ENCODE assay signal across 8 mouse cellular contexts in genomic region chrX:136742661-136743103, GRCm38 (mm10). TPM values are rescaled to one million over a fixed set of nuclear protein-coding genes. Genes with fewer than 3 reads are reported as not detected.
A peak's percentile ranks its signal among the peaks of the same experiment; 100 is the strongest.
DNase-seq lines count a peak whose midpoint lies in the region; ATAC-seq lines count a peak whose summit lies in the region.

No protein-coding gene starts in this region.

- peak; percentile 89 for DNase-seq in 3T3-L1 (ENCODE audit: low read depth, low spot score)
- peak; percentile 30 to 44 for DNase-seq in adrenal gland, adult 18-20 months (ENCODE audit: low spot score in 2 of 2)
- peak; percentile 77 for DNase-seq in embryonic facial prominence, embryonic 11.5 days (ENCODE audit: low spot score)
- peak; percentile 29 to 45 for DNase-seq in natural killer cell, adult 2 months (ENCODE audit: low spot score in 2 of 2)
- peak; percentile 47 for DNase-seq in testis, postnatal 10 days (ENCODE audit: low spot score)

- no peaks in the 10 kb centered on the region for H3K27me3 ChIP-seq in embryonic facial prominence, embryonic 11.5 days (ENCODE audit: control insufficient read depth, insufficient read depth, low read length)
- no peaks in the 10 kb centered on the region for H3K27me3 ChIP-seq in heart, embryonic 11.5 days (ENCODE audit: control insufficient read depth, insufficient read depth, low read length)
- H3K27me3 ChIP-seq in kidney, embryonic 16.5 days (ENCODE audit: insufficient read depth, low read length), result no peaks in the 10 kb centered on the region; the same call in 1 of the 2 replicates
- H3K27me3 ChIP-seq in liver, embryonic 12.5 days (replicated peaks), result no peaks in the 10 kb centered on the region

- peak overlapping the region; percentile 33 for H3K4me2 ChIP-seq in embryonic facial prominence, embryonic 11.5 days (ENCODE audit: low read depth, low read length)
- peak overlapping the region; percentile 61 for H3K4me2 ChIP-seq in heart, embryonic 11.5 days
- H3K4me2 ChIP-seq in kidney, embryonic 16.5 days (replicated peaks; ENCODE audit: low read depth, low read length), result peak overlapping the region; percentile 56
- H3K4me2 ChIP-seq in liver, embryonic 12.5 days, result peak overlapping the region; percentile 74

- 24% methylated on average over 5 of the region's 5 CpGs for WGBS in embryonic facial prominence, embryonic 11.5 days
- WGBS in heart, embryonic 11.5 days (ENCODE audit: insufficient replicate concordance), result 31% methylated on average over 5 of the region's 5 CpGs
- 29% methylated on average over 5 of the region's 5 CpGs for WGBS in kidney, embryonic 16.5 days
- 15% methylated on average over 5 of the region's 5 CpGs for WGBS in liver, embryonic 12.5 days (ENCODE audit: insufficient replicate concordance)

- no peaks in the 10 kb centered on the region for H3K9me3 ChIP-seq in embryonic facial prominence, embryonic 11.5 days (replicated peaks; ENCODE audit: control insufficient read depth, low read length)
- no peaks in the 10 kb centered on the region for H3K9me3 ChIP-seq in heart, embryonic 11.5 days (replicated peaks; ENCODE audit: control insufficient read depth, low read length)
- no peaks in the 10 kb centered on the region for H3K9me3 ChIP-seq in kidney, embryonic 16.5 days (ENCODE audit: low read length)
- no peaks in the 10 kb centered on the region for H3K9me3 ChIP-seq in liver, embryonic 12.5 days (replicated peaks)

- H3K36me3 ChIP-seq in embryonic facial prominence, embryonic 11.5 days (replicated peaks; ENCODE audit: control insufficient read depth, insufficient read depth, low read depth, low read length), result no peaks in the 10 kb centered on the region
- H3K36me3 ChIP-seq in heart, embryonic 11.5 days (ENCODE audit: control insufficient read depth, insufficient read depth, low read length), result no peaks in the 10 kb centered on the region
- peaks cover 5% of the 10 kb centered on the region; the same call in 1 of the 2 replicates for H3K36me3 ChIP-seq in kidney, embryonic 16.5 days (ENCODE audit: insufficient read depth, low read length)
- peaks cover 9% of the 10 kb centered on the region for H3K36me3 ChIP-seq in liver, embryonic 12.5 days

- peak overlapping the region; percentile 39 for H3K4me3 ChIP-seq in embryonic facial prominence, embryonic 11.5 days (ENCODE audit: low read depth, low read length)
- H3K4me3 ChIP-seq in heart, embryonic 11.5 days (ENCODE audit: low read depth, low read length), result peak overlapping the region; percentile 59
- H3K4me3 ChIP-seq in kidney, embryonic 16.5 days (ENCODE audit: low read length), result peak overlapping the region; percentile 54
- peak overlapping the region; percentile 65 for H3K4me3 ChIP-seq in liver, embryonic 12.5 days

- H3K9ac ChIP-seq in embryonic facial prominence, embryonic 11.5 days (replicated peaks; ENCODE audit: low read length), result peak overlapping the region; percentile 66; the same call in 1 of the 2 replicates
- peak overlapping the region; percentile 69 for H3K9ac ChIP-seq in heart, embryonic 11.5 days (ENCODE audit: low read depth, low read length)
- peak overlapping the region; percentile 77 for H3K9ac ChIP-seq in kidney, embryonic 16.5 days (replicated peaks; ENCODE audit: low read length)
- H3K9ac ChIP-seq in liver, embryonic 12.5 days, result peak overlapping the region; percentile 67

- no peaks in the 10 kb centered on the region for H3K4me1 ChIP-seq in embryonic facial prominence, embryonic 11.5 days (ENCODE audit: control insufficient read depth, insufficient read depth, low read length)
- H3K4me1 ChIP-seq in heart, embryonic 11.5 days (ENCODE audit: control insufficient read depth, insufficient read depth, low read length), result peaks cover 3% of the 10 kb centered on the region; the same call in 1 of the 2 replicates
- peaks cover 8% of the 10 kb centered on the region for H3K4me1 ChIP-seq in kidney, embryonic 16.5 days (ENCODE audit: insufficient read depth, low read length)
- H3K4me1 ChIP-seq in liver, embryonic 12.5 days, result peaks cover 8% of the 10 kb centered on the region

- H3K27ac ChIP-seq in embryonic facial prominence, embryonic 11.5 days (replicated peaks; ENCODE audit: low read depth, low read length), result no peak overlapping the region; the same call in 1 of the 2 replicates
- H3K27ac ChIP-seq in heart, embryonic 11.5 days (ENCODE audit: low read depth, low read length), result peak overlapping the region; percentile 90
- H3K27ac ChIP-seq in kidney, embryonic 16.5 days (ENCODE audit: low read length), result peak overlapping the region; percentile 95
- peak overlapping the region; percentile 87 for H3K27ac ChIP-seq in liver, embryonic 12.5 days

- no peak for ATAC-seq in embryonic facial prominence, embryonic 11.5 days (replicated peaks; ENCODE audit: insufficient number of reproducible peaks, low FRiP score, low TSS enrichment, low read depth)
- ATAC-seq in heart, embryonic 11.5 days (replicated peaks; ENCODE audit: insufficient number of reproducible peaks, low FRiP score, low TSS enrichment), result no peak
- no peak for ATAC-seq in kidney, embryonic 16.5 days (ENCODE audit: low FRiP score, low TSS enrichment)
- no peak for ATAC-seq in liver, embryonic 12.5 days

RNA-seq across cellular contexts. Expression of gene Morf4l2, which starts 0.8 kb away (rescaled TPM):
- 100 to 1,000 TPM; 351 to 423 TPM for total RNA-seq in adrenal gland, adult 18-20 months (2021)
- polyA plus RNA-seq in embryonic facial prominence, embryonic 11.5 days (2014; fragmentation: Nextera tagmentation; extraction: Ambion mirVana), result 688 and 708 TPM in 2 replicates
- polyA plus RNA-seq in heart, embryonic 11.5 days (2014; fragmentation: Nextera tagmentation; extraction: Ambion mirVana), result 449 and 475 TPM in 2 replicates
- polyA plus RNA-seq in kidney, embryonic 16.5 days (2015; fragmentation: Nextera tagmentation; extraction: Ambion mirVana), result 557 and 569 TPM in 2 replicates
- 261 and 263 TPM in 2 replicates for polyA plus RNA-seq in liver, embryonic 12.5 days (2016; fragmentation: Nextera tagmentation; extraction: Ambion mirVana)

RNA-seq across cellular contexts. Expression of gene Tceal1, which starts 34.9 kb away (rescaled TPM):
- 10 to 100 TPM in 1 of 2 experiments, 1 to 10 TPM in 1; 8.3 to 10.8 TPM for total RNA-seq in adrenal gland, adult 18-20 months (2021)
- 9.5 and 11.5 TPM in 2 replicates for polyA plus RNA-seq in embryonic facial prominence, embryonic 11.5 days (2014; fragmentation: Nextera tagmentation; extraction: Ambion mirVana)
- 7.3 and 7.6 TPM in 2 replicates for polyA plus RNA-seq in heart, embryonic 11.5 days (2014; fragmentation: Nextera tagmentation; extraction: Ambion mirVana)
- 9.7 and 10.9 TPM in 2 replicates for polyA plus RNA-seq in kidney, embryonic 16.5 days (2015; fragmentation: Nextera tagmentation; extraction: Ambion mirVana)
- 1.0 and 1.4 TPM in 2 replicates for polyA plus RNA-seq in liver, embryonic 12.5 days (2016; fragmentation: Nextera tagmentation; extraction: Ambion mirVana)

RNA-seq across cellular contexts. Expression of gene Glra4, which starts 37.3 kb away (rescaled TPM):
- not detected for total RNA-seq in adrenal gland, adult 18-20 months (2021)
- polyA plus RNA-seq in embryonic facial prominence, embryonic 11.5 days (2014; fragmentation: Nextera tagmentation; extraction: Ambion mirVana), result 0.14 TPM in 1 of 2 replicates, not detected in the other
- 0.10 TPM in 1 of 2 replicates, not detected in the other for polyA plus RNA-seq in heart, embryonic 11.5 days (2014; fragmentation: Nextera tagmentation; extraction: Ambion mirVana)
- not detected in 2 replicates for polyA plus RNA-seq in kidney, embryonic 16.5 days (2015; fragmentation: Nextera tagmentation; extraction: Ambion mirVana)
- not detected in 2 replicates for polyA plus RNA-seq in liver, embryonic 12.5 days (2016; fragmentation: Nextera tagmentation; extraction: Ambion mirVana)

Comparison
In these comparisons a context has a peak if more than half of its experiments do, and no peak if none do; other contexts are left out.
1. DNase-seq: peak in every context shown above with its lines; median percentile 89 in 3T3-L1; 77 in embryonic facial prominence, embryonic 11.5 days; 47 in testis, postnatal 10 days; 37 in adrenal gland, adult 18-20 months; 37 in natural killer cell, adult 2 months.